Mouse (Mus musculus) kidney, adult 2 months (tissue): ENCODE results near the gene Psmb5.

Source experiments
- CTCF ChIP-seq: fragments of 200-500 bp; conservative IDR thresholded peaks from 2 replicates; pipeline ENCODE4 v1.5.1; 2011; ENCODE audit warnings: low read depth, mild to moderate bottlenecking, control low read depth, low read length, moderate library complexity, mixed read lengths; ENCODE audit not compliant: insufficient read depth, insufficient read length
- POLR2A ChIP-seq: fragments of 200-500 bp; IDR thresholded peaks from one replicate; pipeline ENCODE4 v1.6.1; 2011; ENCODE audit warnings: low read depth, low read length, control low read depth

DNA sequence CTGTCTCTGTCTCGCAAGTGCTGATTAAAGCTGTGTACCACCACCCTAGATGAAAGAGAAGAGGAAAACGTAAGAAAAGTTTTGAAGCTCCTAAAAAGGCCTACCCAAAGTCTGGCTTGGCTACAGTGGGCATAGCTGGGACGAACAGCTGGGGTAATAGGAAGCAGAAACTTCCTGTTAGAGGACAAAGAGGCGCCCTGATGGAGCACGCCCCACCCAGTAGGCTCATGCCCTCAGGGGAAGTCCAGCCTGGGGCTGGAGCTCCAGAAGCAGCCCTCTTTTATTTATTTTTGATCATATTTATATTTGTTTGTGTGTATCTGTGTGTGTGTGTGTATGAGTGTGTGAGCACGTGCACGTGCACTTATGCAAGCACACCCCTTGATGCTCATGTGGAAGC is 38.2 kb downstream of the Psmb5 start:
- TF ChIP-seq CTCF (no peak), POLR2A (no peak)
